Mouse (Mus musculus): Measurements from ENCODE around the gene Wdr81. TPM values are rescaled to one million over a fixed set of nuclear protein-coding genes. Genes with fewer than 3 reads are reported as not detected.

The Wdr81 gene
- 52.1 and 53.7 TPM in 2 replicates for polyA plus RNA-seq (2012; rRNA removed)

DNA sequence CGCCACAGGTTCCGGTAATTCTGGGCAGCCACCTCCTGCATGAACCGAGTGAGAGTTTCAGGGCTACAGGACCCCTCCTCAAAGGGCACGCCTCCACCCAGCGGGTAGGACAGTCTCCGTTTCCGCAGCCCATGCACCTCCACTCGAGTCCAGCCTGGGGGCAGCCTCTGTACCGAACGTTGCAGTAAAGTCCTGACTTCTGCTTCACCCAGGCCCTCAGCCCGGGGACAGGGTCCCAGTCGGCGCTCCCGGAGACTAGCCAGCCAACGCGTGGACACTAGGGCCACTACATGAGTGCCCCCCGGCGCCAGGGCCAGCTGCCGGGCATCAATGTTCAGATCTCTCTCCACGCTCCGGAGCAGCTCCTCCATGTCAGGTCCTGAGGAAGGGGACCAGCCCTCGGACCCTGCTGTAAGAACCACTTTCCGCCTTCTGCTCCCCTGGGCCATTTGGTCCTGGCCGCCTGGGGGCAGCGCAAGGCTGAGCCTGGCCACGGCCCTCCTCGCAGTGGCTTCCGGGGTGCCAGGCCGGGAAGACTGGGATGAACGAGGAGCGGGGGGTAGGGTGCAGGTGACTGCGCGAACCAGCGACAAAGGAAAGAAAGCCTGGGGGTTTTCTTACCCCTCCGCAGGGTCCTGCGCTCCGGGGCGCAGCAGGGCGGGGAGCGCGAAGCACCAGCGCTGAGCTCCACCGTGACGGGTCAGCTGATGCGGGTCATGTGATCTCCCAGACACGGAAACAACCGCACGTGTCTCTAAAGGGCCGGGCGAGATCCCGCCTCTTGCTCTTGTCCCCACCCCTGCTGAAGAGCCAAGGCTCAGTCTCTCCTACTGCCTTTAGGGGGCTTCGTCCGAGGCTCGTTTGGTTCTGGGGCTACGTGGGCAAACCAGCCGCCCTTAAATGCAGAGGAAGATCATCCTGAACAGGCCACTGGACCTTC is at the start of gene Wdr81:
Wdr81 (minus strand) TSS at position 727 of the 940 bp plus-strand sequence.
- peaks cover 56% of the 10 kb centered on the region for H3K4me1 ChIP-seq (replicated peaks; ENCODE audit: control insufficient read depth, insufficient read depth, low read length)
- TF ChIP-seq POLR2A (IDR thresholded peaks at IDR 0.05; ENCODE audit: control insufficient read depth, extremely low read depth, insufficient read depth, low read length, poor library complexity): peak; percentile 61
- TF ChIP-seq CTCF (IDR thresholded peaks at IDR 0.05; ENCODE audit: borderline replicate concordance, control insufficient read depth, extremely low read depth, insufficient read depth, low read length, poor library complexity): peak; percentile 36; the same call in 1 of the 2 replicates
- peak within 1 kb of the TSS; percentile 94 for H3K27ac ChIP-seq (ENCODE audit: control insufficient read depth, insufficient read depth, low read length)
- no peaks in the 10 kb centered on the region for H3K36me3 ChIP-seq (ENCODE audit: control insufficient read depth, insufficient read depth, low read length)
- H3K27me3 ChIP-seq (ENCODE audit: control insufficient read depth, insufficient read depth, low read length): no peaks in the 10 kb centered on the region
- peak; percentile 88 for DNase-seq
- 3% methylated on average over 56 of the region's 56 CpGs for WGBS
- H3K4me3 ChIP-seq (ENCODE audit: control insufficient read depth, insufficient read depth, low read length): peak within 1 kb of the TSS; percentile 72

DNA sequence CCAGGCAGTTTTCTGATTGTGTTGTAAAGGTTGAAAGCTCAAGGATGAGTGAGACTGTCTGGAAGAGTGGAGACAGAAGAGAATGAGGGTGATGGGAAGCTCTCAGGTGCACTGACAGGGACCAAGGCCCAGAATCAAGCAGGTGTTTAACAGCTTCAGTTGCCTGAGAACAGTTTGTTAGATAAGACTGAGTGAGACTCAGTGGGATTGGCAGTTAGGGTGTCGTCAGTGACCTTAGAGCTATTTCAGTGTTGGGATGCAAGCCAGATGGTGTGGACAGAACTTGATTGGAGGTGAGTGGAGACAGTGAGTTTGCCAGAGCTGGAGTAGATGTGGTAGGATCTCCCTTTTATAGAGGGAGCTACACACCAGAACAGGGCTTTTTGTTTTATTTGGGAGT is 43.6 kb upstream of the Wdr81 start:
- 92% methylated on average over 1 of the region's 1 CpGs for WGBS
- Histone ChIP-seq H3K36me3 (ENCODE audit: control insufficient read depth, insufficient read depth, low read length) (peaks cover 100% of the 10 kb centered on the region), H3K27me3 (ENCODE audit: control insufficient read depth, insufficient read depth, low read length) (no peaks in the 10 kb centered on the region), H3K4me3 (ENCODE audit: control insufficient read depth, insufficient read depth, low read length) (no peak overlapping the region), H3K4me1 (replicated peaks; ENCODE audit: control insufficient read depth, insufficient read depth, low read length) (no peaks in the 10 kb centered on the region), H3K27ac (ENCODE audit: control insufficient read depth, insufficient read depth, low read length) (no peak overlapping the region)
- TF ChIP-seq CTCF (IDR thresholded peaks at IDR 0.05; ENCODE audit: borderline replicate concordance, control insufficient read depth, extremely low read depth, insufficient read depth, low read length, poor library complexity) (no peak), POLR2A (IDR thresholded peaks at IDR 0.05; ENCODE audit: control insufficient read depth, extremely low read depth, insufficient read depth, low read length, poor library complexity) (no peak)
- no peak for DNase-seq

DNA sequence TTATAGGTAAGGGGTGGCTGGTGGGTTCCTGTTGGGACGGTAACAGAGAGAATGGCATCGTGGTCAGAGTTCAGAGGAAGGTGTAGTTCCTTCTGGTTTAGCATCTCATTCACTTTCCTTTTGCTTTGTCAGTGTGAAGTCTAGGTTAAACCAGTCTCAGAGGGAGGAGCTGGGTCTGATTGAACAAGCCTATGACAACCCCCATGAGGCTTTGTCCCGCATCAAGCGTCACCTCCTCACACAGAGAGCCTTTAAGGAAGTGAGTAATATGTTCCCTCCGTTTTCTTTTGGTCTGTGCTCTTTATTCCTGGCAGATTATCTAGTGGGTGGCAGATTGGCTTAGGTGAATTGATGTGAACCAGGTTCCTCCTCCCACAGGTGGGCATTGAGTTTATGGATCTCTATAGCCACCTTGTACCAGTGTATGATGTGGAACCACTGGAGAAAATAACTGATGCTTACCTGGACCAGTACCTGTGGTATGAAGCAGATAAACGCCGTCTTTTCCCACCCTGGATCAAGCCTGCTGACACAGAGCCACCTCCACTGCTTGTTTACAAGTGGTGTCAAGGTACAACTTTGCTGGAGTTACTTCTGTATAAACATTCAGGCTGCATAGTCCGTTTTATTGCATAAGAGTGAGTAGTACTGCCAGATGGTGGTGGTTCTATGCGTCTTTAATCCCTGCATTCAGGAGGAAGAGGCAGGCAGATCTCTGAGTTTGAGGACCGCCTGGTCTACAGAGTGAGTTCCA is 40.0 kb upstream of the Wdr81 start:
- H3K36me3 ChIP-seq (ENCODE audit: control insufficient read depth, insufficient read depth, low read length): peaks cover 100% of the 10 kb centered on the region
- H3K27me3 ChIP-seq (ENCODE audit: control insufficient read depth, insufficient read depth, low read length): no peaks in the 10 kb centered on the region
- WGBS: 95% methylated on average over 10 of the region's 10 CpGs
- DNase-seq: no peak
- H3K27ac ChIP-seq (ENCODE audit: control insufficient read depth, insufficient read depth, low read length): no peak overlapping the region
- TF ChIP-seq POLR2A (IDR thresholded peaks at IDR 0.05; ENCODE audit: control insufficient read depth, extremely low read depth, insufficient read depth, low read length, poor library complexity): no peak
- H3K4me3 ChIP-seq (ENCODE audit: control insufficient read depth, insufficient read depth, low read length): no peak overlapping the region
- H3K4me1 ChIP-seq (replicated peaks; ENCODE audit: control insufficient read depth, insufficient read depth, low read length): no peaks in the 10 kb centered on the region

DNA sequence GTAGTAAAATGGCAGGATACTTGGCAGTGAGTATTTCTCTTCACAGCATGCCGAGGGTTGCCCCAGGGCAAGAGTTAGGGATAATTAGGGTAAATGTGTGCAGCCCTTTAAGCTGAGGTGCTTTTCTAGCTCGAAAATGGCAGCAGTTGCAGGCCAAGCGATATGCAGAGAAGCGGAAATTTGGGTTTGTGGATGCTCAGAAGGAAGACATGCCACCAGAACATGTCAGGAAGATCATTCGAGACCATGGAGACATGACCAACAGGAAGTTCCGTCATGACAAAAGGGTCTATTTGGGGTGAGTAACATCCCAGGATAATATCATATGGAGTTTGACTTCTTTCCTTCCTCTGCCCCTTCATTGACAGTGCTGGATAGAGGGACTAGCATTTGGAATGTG is 33.0 kb upstream of the Wdr81 start:
- 24% methylated on average over 6 of the region's 6 CpGs for WGBS
- no peak for TF ChIP-seq CTCF (IDR thresholded peaks at IDR 0.05; ENCODE audit: borderline replicate concordance, control insufficient read depth, extremely low read depth, insufficient read depth, low read length, poor library complexity)
- Histone ChIP-seq H3K4me3 (ENCODE audit: control insufficient read depth, insufficient read depth, low read length) (peak overlapping the region; percentile 32), H3K27me3 (ENCODE audit: control insufficient read depth, insufficient read depth, low read length) (no peaks in the 10 kb centered on the region), H3K27ac (ENCODE audit: control insufficient read depth, insufficient read depth, low read length) (no peak overlapping the region), H3K4me1 (replicated peaks; ENCODE audit: control insufficient read depth, insufficient read depth, low read length) (peaks cover 6% of the 10 kb centered on the region), H3K36me3 (ENCODE audit: control insufficient read depth, insufficient read depth, low read length) (peaks cover 32% of the 10 kb centered on the region)
- no peak for DNase-seq

DNA sequence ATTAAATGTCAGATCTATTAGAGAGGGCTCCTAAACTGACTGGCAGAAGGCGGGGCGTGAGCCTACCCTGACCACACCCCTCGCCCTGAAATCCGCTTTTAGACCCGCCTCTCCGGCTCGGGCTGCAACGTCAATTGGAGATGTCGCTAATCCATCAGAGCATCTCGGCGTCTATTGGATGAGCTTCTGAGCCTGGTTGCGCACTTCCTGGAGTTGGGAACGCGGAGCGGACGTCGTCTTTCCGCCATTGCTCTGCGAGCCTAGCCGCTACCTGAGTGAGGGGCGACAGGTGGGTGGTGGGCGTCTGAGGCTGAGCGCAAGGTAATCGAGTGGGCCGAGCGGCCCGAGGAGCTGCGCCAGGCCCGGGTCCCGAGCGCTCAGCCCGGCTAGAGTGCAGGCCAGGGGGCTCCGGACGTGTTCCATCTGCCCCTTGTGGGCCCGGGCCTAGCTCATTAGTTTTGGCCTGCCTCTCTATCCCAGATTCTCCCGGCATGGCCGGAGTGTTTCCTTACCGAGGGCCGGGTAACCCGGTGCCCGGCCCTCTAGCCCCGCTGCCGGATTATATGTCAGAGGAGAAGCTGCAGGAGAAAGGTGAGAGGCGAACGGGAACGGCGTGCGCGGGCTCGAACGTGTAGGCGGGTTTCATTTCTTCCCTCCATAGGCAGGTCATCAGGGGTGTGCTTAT is 32.2 kb upstream of the Wdr81 start, which contains the start of gene Prpf8:
Prpf8 (plus strand) TSS at position 216 of the 685 bp plus-strand sequence.
- under 1% methylated on average over 52 of the region's 52 CpGs for WGBS
- Histone ChIP-seq H3K4me3 (ENCODE audit: control insufficient read depth, insufficient read depth, low read length) (peak within 1 kb of the TSS; percentile 92), H3K4me1 (replicated peaks; ENCODE audit: control insufficient read depth, insufficient read depth, low read length) (peaks cover 6% of the 10 kb centered on the region), H3K36me3 (ENCODE audit: control insufficient read depth, insufficient read depth, low read length) (peaks cover 24% of the 10 kb centered on the region), H3K27me3 (ENCODE audit: control insufficient read depth, insufficient read depth, low read length) (no peaks in the 10 kb centered on the region), H3K27ac (ENCODE audit: control insufficient read depth, insufficient read depth, low read length) (peak within 1 kb of the TSS; percentile 9; the same call in 1 of the 2 replicates)
- peak; percentile 98 for DNase-seq
- TF ChIP-seq CTCF (IDR thresholded peaks at IDR 0.05; ENCODE audit: borderline replicate concordance, control insufficient read depth, extremely low read depth, insufficient read depth, low read length, poor library complexity) (no peak), POLR2A (IDR thresholded peaks at IDR 0.05; ENCODE audit: control insufficient read depth, extremely low read depth, insufficient read depth, low read length, poor library complexity) (peak; percentile 69)

GRCm38 (mm10) chr11:75486192-75486591 is 31.7 kb upstream of the Wdr81 start:
- TF ChIP-seq POLR2A (IDR thresholded peaks at IDR 0.05; ENCODE audit: control insufficient read depth, extremely low read depth, insufficient read depth, low read length, poor library complexity): no peak
- no peak for TF ChIP-seq CTCF (IDR thresholded peaks at IDR 0.05; ENCODE audit: borderline replicate concordance, control insufficient read depth, extremely low read depth, insufficient read depth, low read length, poor library complexity)
- 24% methylated on average over 3 of the region's 3 CpGs for WGBS
- Histone ChIP-seq H3K27me3 (ENCODE audit: control insufficient read depth, insufficient read depth, low read length) (no peaks in the 10 kb centered on the region), H3K4me3 (ENCODE audit: control insufficient read depth, insufficient read depth, low read length) (no peak overlapping the region), H3K4me1 (replicated peaks; ENCODE audit: control insufficient read depth, insufficient read depth, low read length) (peaks cover 6% of the 10 kb centered on the region), H3K27ac (ENCODE audit: control insufficient read depth, insufficient read depth, low read length) (no peak overlapping the region), H3K36me3 (ENCODE audit: control insufficient read depth, insufficient read depth, low read length) (peaks cover 19% of the 10 kb centered on the region)
- DNase-seq: no peak

Data from thymus, adult 2 months (tissue).